ENCODE assay signal across 27 mouse cellular contexts in genomic region chr1:131310237-131310818, GRCm38 (mm10). TPM values are rescaled to one million over a fixed set of nuclear protein-coding genes. Genes with fewer than 3 reads are reported as not detected.
DNase-seq lines count a peak whose midpoint lies in the region; ATAC-seq and TF ChIP-seq lines count a peak whose summit lies in the region.
"Had no signal": no experiment of that assay in that cellular context is flagged by ENCODE, and none has a peak within 500 bp of the region (broad histone marks: within the 10 kb centered on the region; RNA-seq: fewer than 3 reads in every experiment).

No protein-coding gene starts in this region.

- no peaks in the 10 kb centered on the region for H3K27me3 ChIP-seq in hindbrain, postnatal 0 days (ENCODE audit: insufficient read depth, low read length)
- no peaks in the 10 kb centered on the region for H3K27me3 ChIP-seq in hindbrain, embryonic 12.5 days
- H3K27me3 ChIP-seq: CH12.LX; megakaryocyte, embryonic 14.5 days; neural tube, embryonic 12.5 days; Patski; stomach, embryonic 15.5 days had no signal

- no peak overlapping the region for H3K4me3 ChIP-seq in hindbrain, postnatal 0 days (ENCODE audit: low read length)
- no peak overlapping the region for H3K4me3 ChIP-seq in hindbrain, embryonic 12.5 days
- H3K4me3 ChIP-seq: embryonic facial prominence, embryonic 10.5 days; megakaryocyte, embryonic 14.5 days; neural tube, embryonic 12.5 days; stomach, embryonic 15.5 days had no signal

- DNase-seq in hindbrain, postnatal 0 days (ENCODE audit: low spot score): peak; percentile 81
- peak; percentile 12 for DNase-seq in brain, embryonic 14.5 days (ENCODE audit: low read depth)
- DNase-seq in cerebellum, adult 11-12 months: peak; percentile 97
- DNase-seq in cerebellum, postnatal 10 days: peak; percentile 96 to 97
- no peak for DNase-seq in urinary bladder, adult 2 months (ENCODE audit: low spot score)
- DNase-seq: adrenal gland, postnatal 36 days; B cell, adult 2 months; gastrocnemius, postnatal 14 days; heart, adult 18-20 months; kidney, adult 11 months; layer of hippocampus, adult 9-11 months; lung, adult 18-20 months; lung, postnatal 10 days; midbrain, embryonic 14.5 days; right cerebral cortex, postnatal 4 days; thymus, postnatal 25 days had no signal

- peak; percentile 97 for ATAC-seq in hindbrain, postnatal 0 days
- no peak for ATAC-seq in hindbrain, embryonic 12.5 days (ENCODE audit: low FRiP score)
- ATAC-seq in megakaryocyte, adult 5-6 weeks (ENCODE audit: poor library complexity, severe bottlenecking): no peak
- ATAC-seq: forebrain, embryonic 16.5 days; Patski had no signal

- no peak for TF ChIP-seq CTCF in hindbrain, postnatal 0 days (IDR thresholded peaks at IDR 0.05; ENCODE audit: low read depth)
- no peak for TF ChIP-seq CTCF in brain, embryonic 14.5 days (IDR thresholded peaks at IDR 0.05; ENCODE audit: borderline replicate concordance, extremely low read depth, insufficient read depth, insufficient read length)

- H3K4me2 ChIP-seq in hindbrain, postnatal 0 days (ENCODE audit: low read depth, low read length): no peak overlapping the region
- H3K4me2 ChIP-seq in hindbrain, embryonic 12.5 days (replicated peaks): no peak overlapping the region
- H3K4me2 ChIP-seq: liver, embryonic 11.5 days; neural tube, embryonic 12.5 days; stomach, embryonic 15.5 days had no signal

- no peak for TF ChIP-seq POLR2A in brain, embryonic 14.5 days (IDR thresholded peaks at IDR 0.05; ENCODE audit: borderline replicate concordance, extremely low read depth, insufficient read depth, insufficient read length, poor library complexity, severe bottlenecking)

- no peaks in the 10 kb centered on the region for H3K4me1 ChIP-seq in hindbrain, postnatal 0 days (ENCODE audit: insufficient read depth, low read length)
- no peaks in the 10 kb centered on the region for H3K4me1 ChIP-seq in hindbrain, embryonic 12.5 days
- H3K4me1 ChIP-seq: neural tube, embryonic 12.5 days; stomach, embryonic 15.5 days had no signal

- peak overlapping the region; percentile 29; the same call in 1 of the 2 replicates for H3K27ac ChIP-seq in hindbrain, postnatal 0 days
- H3K27ac ChIP-seq in hindbrain, embryonic 12.5 days: no peak overlapping the region
- H3K27ac ChIP-seq: embryonic facial prominence, embryonic 10.5 days; neural tube, embryonic 12.5 days; stomach, embryonic 15.5 days had no signal

- no peaks in the 10 kb centered on the region for H3K9me3 ChIP-seq in hindbrain, postnatal 0 days (ENCODE audit: low read length)
- no peaks in the 10 kb centered on the region for H3K9me3 ChIP-seq in hindbrain, embryonic 12.5 days (replicated peaks)
- H3K9me3 ChIP-seq: embryonic facial prominence, embryonic 10.5 days; G1E; megakaryocyte, embryonic 14.5 days; neural tube, embryonic 12.5 days; stomach, embryonic 15.5 days had no signal

- no peak overlapping the region for H3K9ac ChIP-seq in hindbrain, postnatal 0 days (replicated peaks; ENCODE audit: low read length)
- no peak overlapping the region for H3K9ac ChIP-seq in hindbrain, embryonic 12.5 days
- H3K9ac ChIP-seq: neural tube, embryonic 12.5 days; stomach, embryonic 15.5 days had no signal

- H3K36me3 ChIP-seq in hindbrain, postnatal 0 days (ENCODE audit: insufficient read depth, low read length): peaks cover 29% of the 10 kb centered on the region
- peaks cover 38% of the 10 kb centered on the region for H3K36me3 ChIP-seq in hindbrain, embryonic 12.5 days

- 67% methylated on average over 5 of the region's 5 CpGs for WGBS in hindbrain, postnatal 0 days
- WGBS in hindbrain, embryonic 12.5 days: 91% methylated on average over 5 of the region's 5 CpGs

RNA-seq across cellular contexts. Expression of gene Ikbke, which starts 30.9 kb away (rescaled TPM):
- 0.75 and 1.5 TPM in 2 replicates for total RNA-seq in hindbrain, postnatal 0 days (2014; rRNA removed)
- 1.2 TPM in 2 replicates for polyA plus RNA-seq in hindbrain, postnatal 0 days (2015; fragmentation: Nextera tagmentation; extraction: Ambion mirVana)
- 1.8 and 2.6 TPM in 2 replicates for polyA plus RNA-seq in hindbrain, embryonic 12.5 days (2016; fragmentation: Nextera tagmentation; extraction: Ambion mirVana)
- 1.2 and 1.8 TPM in 2 replicates for polyA plus RNA-seq in brain, embryonic 14.5 days (2012; rRNA removed)
- total RNA-seq in megakaryocyte, adult 5-6 weeks (2015): 18.6 and 28.4 TPM in 2 replicates
- 24.1 and 24.9 TPM in 2 replicates for total RNA-seq in megakaryocyte, adult 5-6 weeks (2017)
- polyA plus RNA-seq in urinary bladder, adult 2 months (2012; rRNA removed): 21.2 TPM in 2 replicates
